Mouse (Mus musculus) cerebellum, adult 9-10 months (tissue): ENCODE measurements around the gene Ahnak2.
"Not testable (repeated sequence)": the region's sequence is repeated elsewhere in the genome, so short reads cannot be mapped to it uniquely, and the experiment has no call there.

Experiments used
- DNase-seq: peaks from one replicate; pipeline ENCODE4 v3.0.0; 2022

The Ahnak2 gene

GRCm38 (mm10) chr12:112820401-112820999, 18.0 kb upstream of the Ahnak2 start:
- no peak for DNase-seq

DNA sequence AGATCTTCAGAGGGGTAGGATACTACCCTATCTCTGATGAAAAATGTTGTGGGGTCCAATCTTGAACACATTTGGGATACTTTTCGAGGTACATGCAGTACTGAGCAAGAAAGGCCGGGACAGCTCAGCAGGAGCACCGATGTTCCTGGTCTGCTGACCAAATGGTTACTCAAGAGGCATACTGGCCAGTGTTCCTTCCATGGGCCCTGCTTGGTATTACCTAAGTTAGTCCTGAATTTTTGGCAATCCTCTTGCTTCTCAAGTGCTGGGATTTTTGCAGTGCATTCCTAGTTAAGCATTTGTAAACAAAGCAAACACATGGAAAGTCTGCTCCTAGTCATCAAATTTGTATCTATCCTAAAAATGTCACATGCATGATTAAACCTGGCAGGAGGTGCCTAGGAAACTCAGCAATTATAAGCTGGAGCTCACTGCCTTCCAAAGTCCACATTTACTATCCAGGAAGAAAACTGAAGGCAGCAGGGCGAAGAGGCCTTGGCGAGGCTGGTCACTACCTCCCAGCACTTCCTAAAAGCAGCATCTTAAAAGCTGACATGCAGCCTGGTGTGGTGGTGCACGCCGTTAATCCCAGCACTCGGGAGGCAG, 16.7 kb upstream of the Ahnak2 start:
- DNase-seq, result no peak

DNA sequence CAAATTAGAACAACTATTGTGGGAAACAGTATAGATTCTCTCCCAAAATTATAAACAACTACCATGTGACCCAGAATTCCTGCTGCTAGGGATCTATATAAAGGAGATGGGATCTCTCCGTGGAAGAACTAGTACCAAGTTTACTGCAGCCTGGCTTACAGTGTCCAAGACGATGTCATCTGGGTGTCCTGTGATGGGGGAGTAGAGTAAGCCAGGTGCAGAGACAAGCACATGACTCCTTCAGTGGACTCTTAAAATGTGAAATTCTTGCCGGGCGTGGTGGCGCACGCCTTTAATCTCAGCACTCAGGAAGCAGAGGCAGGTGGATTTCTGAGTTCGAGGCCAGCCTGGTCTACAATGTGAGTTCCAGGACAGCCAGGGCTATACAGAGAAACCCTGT, 14.4 kb upstream of the Ahnak2 start:
- DNase-seq, result not testable (repeated sequence)

DNA sequence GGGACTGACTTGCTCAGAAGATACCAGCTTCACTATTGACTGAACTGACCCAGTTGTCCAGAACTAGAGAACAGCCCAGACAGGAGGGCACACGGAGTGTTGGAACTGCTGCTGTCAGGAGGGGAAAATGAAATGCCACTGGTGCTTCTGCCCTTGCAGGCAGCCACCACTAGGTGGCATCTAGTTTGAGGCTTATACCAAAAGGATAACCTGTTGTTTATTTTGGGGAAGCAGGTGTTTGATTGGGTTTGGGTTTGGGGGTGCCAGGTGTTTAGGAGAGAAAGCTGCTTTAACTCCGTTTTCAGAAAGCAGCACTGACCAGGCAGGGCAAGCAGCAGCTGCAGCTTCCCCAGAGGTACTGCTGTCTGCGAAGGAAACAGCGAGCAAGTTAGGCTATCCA, 13.8 kb upstream of the Ahnak2 start:
- DNase-seq, result no peak

- DNase-seq, result no peak
Observed at GRCm38 (mm10) chr12:112814682-112815470, 12.4 kb upstream of the Ahnak2 start.

- no peak for DNase-seq
Observed at GRCm38 (mm10) chr12:112813370-112813769, 10.9 kb upstream of the Ahnak2 start.

DNA sequence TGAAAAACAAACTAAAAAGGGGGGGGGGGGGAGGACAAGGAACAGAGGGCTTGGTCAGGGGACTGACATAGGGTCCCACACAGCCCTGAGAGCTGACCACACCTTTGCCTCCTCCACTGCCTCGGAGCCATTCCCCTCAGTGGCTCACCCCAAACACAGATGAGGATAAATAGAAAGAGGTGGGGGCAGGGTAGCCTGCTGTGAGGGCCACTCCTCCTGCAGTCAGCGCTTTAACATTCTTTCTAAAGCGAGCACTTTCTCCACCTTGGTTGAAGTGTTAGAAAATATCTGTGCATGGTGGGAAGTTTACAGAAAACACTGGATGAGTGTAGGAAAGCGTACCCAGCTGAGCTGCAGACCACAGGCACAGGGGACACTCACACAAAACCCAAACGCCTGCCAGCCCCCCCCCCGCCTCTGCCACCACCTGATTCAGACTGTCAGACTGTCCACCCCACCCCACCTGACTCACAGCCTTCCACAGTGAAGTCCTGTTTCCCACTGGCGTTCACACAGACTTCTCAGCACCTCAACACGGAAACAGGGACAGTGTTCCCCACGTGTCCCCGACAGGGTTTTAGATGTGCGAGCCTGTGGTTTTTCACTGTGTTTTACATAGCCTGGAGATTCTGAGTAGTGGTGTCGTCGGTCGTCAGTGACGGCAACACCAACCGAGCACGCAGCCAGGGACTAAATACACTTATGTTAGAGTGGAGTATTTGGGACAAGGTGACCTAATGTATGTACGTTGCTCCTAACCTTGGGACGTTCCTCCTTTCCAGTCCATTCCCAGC, 7.8 kb upstream of the Ahnak2 start:
- DNase-seq, result no peak

GRCm38 (mm10) chr12:112809641-112810040, 7.2 kb upstream of the Ahnak2 start:
- peak; percentile 30 for DNase-seq

DNA sequence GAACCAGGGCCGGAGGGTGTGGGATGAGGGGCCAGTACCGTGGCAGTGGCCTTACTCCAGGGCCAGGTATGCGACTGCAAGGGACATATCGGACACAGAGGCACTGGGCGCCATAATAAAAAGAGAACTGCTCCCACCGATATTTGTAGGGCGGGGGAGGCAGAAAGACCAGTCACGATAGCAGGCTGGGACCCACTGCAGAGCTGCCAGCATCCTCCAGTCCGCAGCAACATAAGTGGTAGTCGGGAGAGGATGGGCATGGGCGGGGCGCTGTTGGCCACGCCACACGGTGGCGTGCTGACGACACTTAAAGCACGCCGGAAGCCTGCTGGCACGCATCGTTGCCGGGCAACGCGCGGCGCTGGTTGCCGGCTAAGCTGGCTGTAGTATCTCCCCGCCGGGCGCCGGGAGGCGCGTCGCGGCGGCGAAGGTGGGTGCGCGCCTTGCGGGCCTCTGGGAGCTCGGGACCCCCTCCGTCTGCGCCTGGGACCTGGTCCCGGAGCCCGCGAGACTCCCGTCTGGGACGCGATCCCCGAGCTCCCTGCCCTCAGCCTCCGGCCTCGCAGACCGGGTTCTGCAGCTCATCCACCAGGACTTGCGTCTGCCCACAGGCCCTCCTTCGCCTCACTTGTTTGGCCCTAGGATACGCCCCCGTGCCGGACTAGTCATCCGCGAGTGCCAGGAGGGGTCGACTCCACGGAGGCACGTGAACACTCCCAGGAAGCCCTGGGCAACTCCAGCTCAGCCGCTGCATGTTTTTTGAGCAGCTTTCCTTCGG, 6.3 kb upstream of the Ahnak2 start, which contains the start of gene Clba1:
TSS of gene Clba1 (plus strand) at position 351 of the 778 bp plus-strand sequence.
- peak; percentile 93 for DNase-seq

DNA sequence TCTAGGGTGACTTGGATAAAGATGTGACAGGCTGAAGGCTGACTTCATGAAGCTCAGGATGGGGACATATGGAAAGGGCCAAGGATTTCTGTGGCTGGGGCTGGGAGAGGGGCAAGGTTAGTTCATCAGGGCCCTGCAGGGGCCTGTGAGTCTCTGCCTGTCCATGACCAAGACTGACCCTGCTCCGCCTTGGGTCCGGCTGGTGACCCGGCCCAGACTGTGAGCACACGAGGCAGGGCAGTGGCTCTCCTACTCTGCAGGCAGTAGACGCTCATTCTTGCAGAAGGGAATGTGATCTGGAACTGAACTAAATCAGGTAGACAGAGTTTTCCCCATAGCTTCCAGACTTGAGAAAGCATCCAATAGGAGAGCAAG, 5.7 kb upstream of the Ahnak2 start:
- DNase-seq, result no peak

DNA sequence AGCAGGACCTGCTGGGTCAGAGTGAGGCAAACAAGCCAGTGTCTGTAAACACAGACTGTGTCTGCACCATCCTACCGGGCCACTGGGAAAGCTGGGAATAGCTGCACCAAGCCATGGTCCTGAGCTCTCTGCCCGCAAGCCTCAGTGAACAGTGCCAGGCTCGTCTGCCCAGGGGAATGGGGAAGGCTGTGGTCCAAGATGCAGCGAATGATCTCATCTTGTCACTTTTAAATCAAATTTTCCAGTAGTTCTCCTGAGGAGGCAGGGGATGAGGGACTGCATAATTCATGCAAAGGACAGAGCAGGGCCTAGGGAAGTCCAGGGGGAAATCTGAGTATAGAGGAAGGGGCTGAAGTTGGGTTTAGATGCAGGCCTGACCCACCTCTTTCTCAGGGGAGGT, 5.3 kb upstream of the Ahnak2 start:
- DNase-seq, result peak; percentile 46

GRCm38 (mm10) chr12:112806044-112806443, 3.6 kb upstream of the Ahnak2 start:
- no peak for DNase-seq

GRCm38 (mm10) chr12:112804046-112804445, 1.6 kb upstream of the Ahnak2 start:
- no peak for DNase-seq

- no peak for DNase-seq
Observed at GRCm38 (mm10) chr12:112802917-112803316, 460 bp upstream of the Ahnak2 start.

GRCm38 (mm10) chr12:112800476-112800875, 2.0 kb downstream of the Ahnak2 start:
- peak; percentile 79 for DNase-seq

- no peak for DNase-seq
Observed at GRCm38 (mm10) chr12:112799237-112799970, 3.1 kb downstream of the Ahnak2 start.

GRCm38 (mm10) chr12:112798716-112799115, 3.7 kb downstream of the Ahnak2 start:
- no peak for DNase-seq

- no peak for DNase-seq
Observed at GRCm38 (mm10) chr12:112798332-112798681, 4.2 kb downstream of the Ahnak2 start.

DNA sequence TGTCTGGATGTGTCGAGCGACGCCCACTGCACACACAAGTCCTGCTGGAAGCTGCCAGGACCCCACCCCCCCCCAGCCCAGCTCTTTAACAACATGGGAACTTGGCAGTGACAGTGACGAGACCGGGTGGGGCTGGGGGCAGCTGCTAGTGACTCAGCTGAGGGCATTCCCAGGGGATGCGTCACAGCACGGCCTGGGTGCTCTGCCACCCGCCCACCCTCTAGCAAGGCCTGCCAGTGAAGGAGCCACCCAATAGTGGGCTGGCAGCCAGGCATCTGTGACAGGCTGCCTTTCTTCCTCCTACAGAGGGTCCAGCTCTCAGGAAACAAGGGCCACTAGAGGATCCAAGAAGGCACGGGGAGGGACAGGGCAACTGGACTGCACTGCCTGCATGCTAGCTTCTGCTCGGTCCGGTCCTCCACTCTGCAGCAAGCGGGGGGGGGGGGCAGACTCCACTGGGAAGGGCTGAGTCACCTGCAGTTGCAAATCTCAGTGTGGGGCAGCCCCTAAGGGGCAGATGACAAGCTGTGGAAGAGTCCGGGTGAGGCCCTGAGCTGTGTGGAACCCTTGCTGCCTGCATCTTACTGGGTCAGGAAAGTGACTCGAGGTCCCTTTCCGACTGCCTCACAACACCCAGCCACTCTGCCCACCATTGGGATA, 4.7 kb downstream of the Ahnak2 start:
- no peak for DNase-seq

DNA sequence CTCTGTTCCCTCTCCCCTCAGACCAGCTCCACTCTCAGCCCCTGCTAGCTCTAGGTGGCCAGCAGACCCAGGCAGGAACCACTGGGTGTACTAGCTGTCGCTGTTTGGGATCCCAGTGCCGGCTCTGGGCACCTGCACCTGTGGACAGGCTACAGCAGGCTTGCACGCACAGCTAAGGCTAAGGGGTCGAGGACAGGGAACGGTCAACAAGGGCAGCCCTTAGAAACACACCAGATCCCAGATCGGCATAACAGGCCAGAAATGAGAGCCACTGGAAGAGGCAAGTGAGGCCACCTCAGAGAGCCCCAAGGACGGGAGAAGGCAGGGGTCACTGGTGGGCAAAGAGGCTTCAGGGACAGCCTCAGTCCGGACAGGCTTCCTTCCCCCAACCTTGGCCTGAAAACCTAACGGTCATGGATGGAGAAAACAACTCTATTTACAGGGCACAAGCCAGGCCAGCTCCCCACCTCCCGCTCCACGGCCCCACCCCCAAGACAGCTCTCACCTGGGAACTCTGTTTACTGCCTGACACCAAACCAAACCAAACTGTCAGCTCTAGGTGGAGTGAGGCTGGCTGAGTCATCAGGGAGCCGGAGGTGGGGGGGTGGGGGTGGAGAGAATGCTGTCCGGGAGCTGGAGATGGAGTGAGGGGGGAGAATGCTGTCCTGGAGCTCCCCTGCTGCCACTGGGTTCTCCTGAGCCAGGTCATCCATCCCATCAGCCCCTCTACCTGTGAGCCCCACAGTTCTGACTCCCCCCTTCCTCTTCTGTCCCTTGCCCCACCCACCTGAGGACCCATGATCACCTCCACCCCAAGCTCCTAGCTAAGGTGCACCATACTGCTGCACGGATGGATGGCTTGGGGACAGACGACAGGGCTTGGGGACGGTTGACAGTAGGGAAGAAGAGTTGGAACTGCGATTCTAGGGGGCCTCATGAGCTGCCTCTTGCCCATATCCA, 5.6 kb downstream of the Ahnak2 start:
- DNase-seq, result no peak
